Mouse (Mus musculus): Measurements from ENCODE around the gene Pik3ca.

Gene Pik3ca

DNA sequence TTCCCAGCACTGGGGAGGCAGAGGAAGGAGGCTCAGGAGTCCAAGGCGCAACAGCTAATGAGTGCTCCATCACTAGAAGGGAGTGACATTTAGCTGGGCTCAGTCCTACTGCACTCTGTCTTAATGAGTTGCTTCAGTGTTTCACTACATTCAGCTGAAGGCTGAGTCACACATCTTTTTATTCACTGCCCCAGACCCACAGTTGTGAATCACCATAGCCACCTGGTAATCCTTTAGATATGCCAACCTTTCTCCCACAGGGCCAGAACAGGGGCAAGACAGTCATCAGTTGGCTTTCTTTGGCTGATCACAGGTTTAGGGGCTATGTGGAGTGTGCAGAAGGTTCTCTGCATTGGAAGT, 99.2 kb downstream of the Pik3ca start:
- no peak for DNase-seq (ENCODE audit: low spot score in 2 of 2)

DNA sequence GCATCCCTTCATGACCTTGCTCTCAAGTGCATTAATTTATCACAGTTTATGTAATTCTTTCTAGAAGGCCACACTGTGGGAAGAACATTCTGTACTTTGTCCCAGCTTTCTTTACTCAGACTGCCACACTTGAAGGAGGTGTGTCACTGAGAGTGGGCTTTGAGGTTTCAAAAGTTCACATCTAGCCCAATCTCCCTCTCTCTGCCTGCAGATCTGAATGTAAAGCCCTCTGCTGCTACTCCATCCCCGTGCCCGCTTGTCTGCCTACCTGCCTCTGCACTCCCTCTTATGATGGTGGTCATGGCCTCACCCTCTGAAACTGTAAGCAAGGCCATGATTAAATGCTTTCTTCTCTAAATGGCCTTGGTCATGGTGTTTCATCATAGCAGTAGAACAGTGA, 102.9 kb downstream of the Pik3ca start:
- no peak for DNase-seq (ENCODE audit: low spot score in 2 of 2)

DNA sequence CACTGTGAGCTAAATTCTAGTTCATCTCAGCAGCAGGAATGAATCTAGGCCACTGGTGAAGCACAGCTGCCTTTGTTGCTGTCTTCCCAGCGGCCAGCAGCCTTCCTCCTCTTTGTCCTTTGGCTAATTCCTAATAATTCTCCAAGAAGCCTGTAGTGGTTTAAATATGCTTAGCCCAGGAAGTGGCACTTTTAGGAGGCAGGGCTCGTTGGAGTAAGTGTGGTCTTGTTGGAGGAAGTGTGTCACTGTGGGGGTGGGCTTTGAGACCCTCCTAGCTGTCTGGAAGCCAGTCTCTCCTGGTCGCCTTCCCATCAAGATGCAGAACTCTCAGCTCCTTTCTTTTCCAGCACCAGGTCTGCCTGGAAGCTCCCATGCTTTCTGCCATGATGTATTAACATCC, 108.4 kb downstream of the Pik3ca start:
- no peak for DNase-seq (ENCODE audit: low spot score in 2 of 2)

DNA sequence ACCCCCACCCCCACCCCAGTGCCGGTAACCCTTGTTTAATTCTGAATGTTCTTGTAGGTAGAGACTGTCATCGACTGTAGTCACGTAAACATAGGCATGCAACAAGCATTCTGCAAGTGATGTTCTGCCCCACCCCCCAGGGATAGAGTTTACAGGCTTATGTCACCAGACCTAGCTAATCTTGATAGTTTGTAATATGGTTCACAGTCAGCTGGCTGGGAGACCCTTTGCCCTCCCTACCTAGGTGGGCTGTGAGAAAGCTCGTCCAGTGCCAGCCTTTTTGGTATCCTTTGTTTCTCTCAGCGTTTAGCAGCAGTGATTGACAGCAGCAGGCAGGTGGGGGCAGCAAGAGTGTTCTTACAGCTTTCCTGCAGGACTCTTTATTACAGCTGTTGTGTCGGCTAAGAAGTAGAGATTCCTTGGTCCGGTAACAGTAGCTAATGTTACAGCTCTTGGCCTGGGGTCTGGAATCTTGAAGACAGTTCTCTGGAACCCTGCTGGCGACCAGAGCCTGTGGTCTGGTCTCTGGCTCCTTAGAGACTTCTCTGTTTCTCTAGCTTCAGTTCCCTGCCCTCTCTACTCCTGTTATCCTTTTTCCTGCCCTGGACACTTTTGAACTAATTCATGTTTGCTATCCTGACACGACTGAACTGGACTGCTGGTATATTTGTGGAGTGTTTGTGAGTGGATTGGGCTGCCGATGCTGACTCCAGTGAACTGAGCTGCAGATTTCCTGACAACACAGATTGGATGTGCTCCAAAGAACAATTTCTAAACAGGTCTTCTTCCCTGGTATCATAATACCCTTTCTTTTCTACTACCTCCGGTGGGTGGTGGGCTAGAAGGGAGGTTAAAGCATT, 109.1 kb downstream of the Pik3ca start:
- no peak for DNase-seq (ENCODE audit: low spot score in 2 of 2)

DNA sequence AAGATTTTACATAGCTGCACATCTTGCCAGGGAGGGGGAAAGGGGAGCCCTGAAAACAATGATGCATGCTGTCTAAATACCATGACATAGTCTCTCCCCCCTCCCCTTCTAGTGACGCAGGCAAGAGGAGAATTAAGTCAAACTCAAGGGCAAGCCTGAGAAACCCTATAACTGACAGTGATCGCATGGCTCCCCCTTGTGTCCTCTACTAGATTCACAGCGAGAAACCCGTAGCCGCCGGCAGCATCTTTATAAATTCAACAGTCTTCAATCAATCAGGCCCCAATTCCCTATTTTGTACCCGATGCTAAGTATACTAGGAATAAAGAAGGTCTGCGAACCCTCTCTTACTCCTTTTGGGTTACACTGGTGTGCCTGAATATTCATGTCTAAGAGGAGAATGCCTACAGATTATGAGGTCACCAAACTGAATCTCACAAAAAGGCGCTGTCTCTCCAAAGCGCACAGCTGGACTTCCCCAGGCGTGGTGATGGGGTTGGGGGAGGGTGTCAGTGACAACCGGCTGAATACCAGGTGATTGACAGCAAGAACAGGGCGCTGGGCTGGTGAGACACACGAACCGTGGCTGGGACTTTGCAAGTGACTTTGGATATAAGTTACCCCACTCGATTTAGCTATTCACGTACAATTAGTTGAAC, 111.3 kb downstream of the Pik3ca start:
- peak; percentile 59 to 78 for DNase-seq (ENCODE audit: low spot score in 2 of 2)

DNA sequence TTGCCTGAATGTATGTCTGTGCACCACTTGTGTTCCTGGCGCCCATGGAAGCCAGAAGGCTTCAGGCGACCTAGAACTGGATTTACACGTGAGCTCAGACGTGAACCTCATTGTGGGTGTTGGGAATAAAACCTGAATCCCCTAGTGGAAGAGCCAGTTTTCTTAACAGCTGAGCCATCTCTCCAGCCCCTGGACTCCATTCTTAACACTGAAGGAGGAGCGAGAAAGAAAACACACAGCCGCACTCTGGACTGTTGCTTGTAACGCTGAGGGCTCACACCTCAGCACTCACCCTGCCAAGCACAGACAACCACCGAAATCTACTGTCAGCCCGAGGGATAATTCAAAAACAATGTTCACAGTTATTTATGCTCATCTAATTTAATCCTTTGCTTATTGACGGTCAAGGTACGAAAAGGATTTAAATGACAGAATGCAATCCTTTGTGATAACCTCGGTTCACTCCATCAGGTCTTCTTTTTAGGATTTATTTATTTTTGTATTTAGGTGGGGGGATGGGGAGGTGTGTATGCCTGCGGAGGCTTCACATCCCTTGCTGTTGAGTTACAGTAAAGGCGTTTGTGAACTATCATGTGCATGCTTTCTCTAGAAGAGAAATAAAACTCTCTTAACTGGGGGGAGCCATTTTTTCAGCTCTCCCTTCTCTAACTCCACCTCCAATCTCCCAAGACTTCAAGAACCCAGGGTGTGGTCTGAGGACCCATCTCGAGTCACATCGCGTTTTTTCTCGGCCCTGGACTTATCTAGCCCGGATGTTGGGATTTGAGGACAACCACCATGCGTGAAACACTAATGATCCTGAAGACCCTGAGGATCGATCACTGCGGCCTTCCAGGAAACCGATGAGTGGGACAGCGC, 112.3 kb downstream of the Pik3ca start, which contains the start of gene Zfp639:
Zfp639 (plus strand) TSS at position 764 of the 879 bp plus-strand sequence.
- DNase-seq (ENCODE audit: low spot score in 2 of 2): peak in 1 of 2 experiments; percentile 15

DNA sequence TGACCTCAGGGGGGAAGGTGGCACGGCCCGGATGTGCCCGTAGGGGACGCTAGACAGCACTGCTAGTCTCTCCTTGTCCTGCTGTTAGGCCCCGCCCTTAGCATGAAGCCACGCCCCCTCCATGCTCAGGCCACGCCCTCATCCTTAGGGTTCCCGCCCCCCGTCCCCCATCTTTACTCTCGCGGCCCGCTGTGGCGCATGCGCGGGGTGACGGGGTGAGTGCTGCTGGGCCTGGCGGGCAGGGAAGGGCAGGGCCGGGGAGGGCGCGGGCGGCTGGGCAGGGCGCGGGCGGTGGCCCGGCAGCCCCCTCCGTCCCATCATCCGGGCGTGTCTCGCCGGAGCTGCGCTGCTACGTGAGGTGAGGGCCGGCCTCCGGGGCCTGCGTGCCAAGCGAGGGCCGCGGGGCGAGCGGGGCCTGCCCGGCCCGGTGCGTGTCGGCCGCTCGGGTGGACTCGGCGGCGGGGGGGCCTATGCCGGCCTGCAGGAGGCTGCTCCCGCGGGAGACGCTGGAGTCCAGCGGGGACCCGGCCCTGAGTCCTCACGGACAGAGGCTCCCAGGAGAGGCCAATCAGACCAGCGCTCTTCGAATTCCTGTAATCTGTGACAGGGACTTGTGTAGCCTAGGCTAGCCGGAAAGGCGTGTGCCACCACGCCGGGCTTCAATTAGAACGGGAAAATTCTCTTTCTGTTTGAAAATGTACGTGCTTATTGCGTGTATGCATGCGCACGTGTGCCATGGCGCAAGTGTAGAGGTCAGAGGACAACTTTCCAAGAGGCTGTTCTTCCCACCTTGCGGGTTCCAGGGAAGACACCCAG, 113.1 kb downstream of the Pik3ca start:
- DNase-seq (ENCODE audit: low spot score in 2 of 2): peak; percentile 92 to 94

DNA sequence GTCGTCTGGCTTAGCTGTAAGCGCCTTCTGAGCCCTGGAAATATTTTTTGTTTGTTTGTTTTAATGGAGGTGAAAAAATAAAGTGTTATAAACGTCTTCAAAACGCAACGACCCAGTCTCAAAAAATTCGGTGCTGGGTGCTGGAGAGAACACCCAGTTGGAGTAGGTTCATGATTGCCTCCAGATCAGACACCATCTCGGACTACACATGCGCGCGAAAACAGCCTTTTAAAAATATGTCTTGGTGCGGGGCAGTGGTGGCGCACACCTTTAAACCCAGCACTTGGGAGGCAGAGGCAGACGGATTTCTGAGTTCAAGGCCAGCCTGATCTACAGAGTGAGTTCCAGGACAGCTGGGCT, 113.7 kb downstream of the Pik3ca start:
- peak in 1 of 2 experiments; percentile 19 for DNase-seq (ENCODE audit: low spot score in 2 of 2)

DNA sequence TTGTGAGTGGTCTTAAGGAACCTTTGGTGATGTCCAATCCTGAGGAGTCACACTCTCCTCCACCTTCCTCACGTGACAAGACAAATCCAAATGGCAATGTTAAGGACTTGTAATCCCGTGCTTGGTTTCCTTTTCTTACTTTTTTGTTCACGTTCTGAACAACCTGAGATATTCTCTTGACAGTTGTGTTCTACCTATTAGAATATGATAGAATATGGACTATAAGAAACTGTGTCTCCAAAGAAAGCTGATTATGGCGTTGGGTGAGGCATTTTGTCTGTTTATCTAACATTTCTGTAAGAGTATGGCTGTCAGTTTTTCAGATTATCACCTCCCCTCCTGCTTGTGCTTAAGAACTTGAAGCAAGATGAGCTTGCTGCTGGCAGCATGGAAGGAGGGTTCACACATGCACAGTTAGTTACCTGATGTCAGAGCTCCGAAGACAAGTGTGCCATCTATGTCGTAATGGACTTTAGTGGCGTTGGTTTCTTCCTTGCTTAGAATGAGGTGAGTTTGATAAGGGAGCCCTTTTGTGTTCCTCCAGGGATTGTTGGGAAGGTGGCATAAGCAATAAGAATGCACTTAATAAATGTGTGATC, 115.3 kb downstream of the Pik3ca start:
- DNase-seq (ENCODE audit: low spot score in 2 of 2): no peak

DNA sequence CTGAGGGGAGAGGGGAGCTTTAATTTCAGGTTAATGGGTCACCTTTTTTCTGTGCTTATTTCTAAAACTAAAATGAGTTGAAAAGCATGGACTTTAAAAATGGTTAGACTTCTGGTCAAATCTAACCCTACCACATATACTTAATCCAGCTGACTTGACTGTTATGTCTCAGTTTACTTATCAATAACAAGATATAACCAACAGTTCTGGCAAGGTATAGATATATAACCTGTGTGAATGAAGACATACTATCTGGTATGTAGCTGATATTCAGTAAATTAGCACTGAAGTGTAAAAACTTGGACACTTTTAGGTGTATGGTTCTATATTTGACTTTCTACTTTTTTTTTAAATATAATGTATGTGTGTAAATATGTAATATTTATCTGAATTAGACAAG, 116.1 kb downstream of the Pik3ca start:
- DNase-seq (ENCODE audit: low spot score in 2 of 2): no peak

Data from frontal cortex, postnatal 36 days (tissue).